Mouse (Mus musculus): ENCODE data around the gene Ephb2. TPM values are rescaled to one million over a fixed set of nuclear protein-coding genes. Genes with fewer than 3 reads are reported as not detected.

Ephb2 gene
- total and polyA plus RNA-seq, 3 experiments = 0.08 TPM; not detected in 2

DNA sequence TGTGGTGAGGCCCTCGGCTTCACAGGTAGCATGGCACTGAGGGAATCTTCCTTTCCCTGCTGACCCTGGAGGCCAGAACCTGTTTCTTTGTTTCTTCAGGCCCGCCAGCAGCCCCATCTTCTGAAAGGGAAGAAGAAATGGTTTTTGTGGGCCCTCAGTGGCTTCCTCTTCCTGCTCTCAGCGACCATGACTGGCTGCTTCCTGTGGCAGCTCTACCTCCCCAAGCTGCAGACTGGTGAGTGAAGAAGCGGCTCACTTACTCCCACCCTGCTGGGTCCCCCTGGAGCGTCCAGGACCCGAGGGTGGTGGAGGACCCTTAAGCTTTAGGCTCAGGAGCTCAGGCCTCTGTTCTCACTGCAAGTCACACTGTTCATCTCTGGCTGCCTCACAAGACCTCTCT, 209.2 kb downstream of the Ephb2 start:
- dilution Hi-C loops (cut with MboI; ENCODE audit: extremely low pct_ligation_motif_present, extremely low pct_unique_long_range_greater_than_20kb, low sequenced_read_pairs) = no loop called here
- H3K79me2 ChIP-seq (replicated peaks; ENCODE audit: control insufficient read depth, extremely low read depth, insufficient read depth, poor library complexity, severe bottlenecking) = no peaks in the 10 kb centered on the region
- in situ Hi-C loops (cut with MboI; ENCODE audit: low pct_ligation_motif_present, low pct_unique_long_range_greater_than_20kb, low sequenced_read_pairs) = no loop called here
- no peak overlapping the region for H3K4me2 ChIP-seq (ENCODE audit: insufficient read depth, low read depth, poor library complexity, severe bottlenecking)
- H3K27me3 ChIP-seq (replicated peaks) = no peaks in the 10 kb centered on the region
- H3K9me3 ChIP-seq (replicated peaks; ENCODE audit: low read length) = no peaks in the 10 kb centered on the region
- H3K36me3 ChIP-seq (replicated peaks in 1 of 2; ENCODE audit: control insufficient read depth in 1 of 2, insufficient read depth in 1 of 2, low read length in 1 of 2) = no peaks in the 10 kb centered on the region
- DNase-seq (ENCODE audit: extremely low read depth) = no peak
- H3K4me1 ChIP-seq (ENCODE audit: control insufficient read depth in 1 of 2, insufficient read depth in 2 of 2) = peaks cover 0 to 8% of the 10 kb centered on the region in 2 experiments; a peak in 1 of 4 replicates
- H3K9ac ChIP-seq (ENCODE audit: insufficient read depth, low read depth) = no peak overlapping the region
- no peak for TF ChIP-seq MAFK (IDR thresholded peaks at IDR 0.05; ENCODE audit: insufficient replicate concordance, low read length)
- TF ChIP-seq ZC3H11A (IDR thresholded peaks at IDR 0.05; ENCODE audit: low read depth, low read length) = no peak
- no peak for TF ChIP-seq MEF2A (IDR thresholded peaks at IDR 0.05; ENCODE audit: borderline replicate concordance, low read depth, low read length)
- TF ChIP-seq TBP (conservative IDR thresholded peaks at IDR 0.05; ENCODE audit: low read depth, low read length) = no peak
- TF ChIP-seq HCFC1 (IDR thresholded peaks at IDR 0.05; ENCODE audit: low read depth, low read length) = no peak
- no peak for TF ChIP-seq CTCF (conservative IDR thresholded peaks at IDR 0.05 in 1 of 2, IDR thresholded peaks at IDR 0.05 in 1 of 2; ENCODE audit: low read depth in 2 of 2, low read length in 2 of 2)
- TF ChIP-seq USF1 (IDR thresholded peaks at IDR 0.05; ENCODE audit: low read depth, low read length) = no peak
- no peak for TF ChIP-seq ETS1 (conservative IDR thresholded peaks at IDR 0.05; ENCODE audit: low read depth, low read length)
- TF ChIP-seq ZMIZ1 (IDR thresholded peaks at IDR 0.05; ENCODE audit: low read depth, low read length) = no peak
- TF ChIP-seq JUND (conservative IDR thresholded peaks at IDR 0.05; ENCODE audit: low read depth, low read length) = no peak
- TF ChIP-seq RAD21 (IDR thresholded peaks at IDR 0.05; ENCODE audit: low read depth, low read length) = no peak
- H3K4me3 ChIP-seq (replicated peaks in 1 of 3; ENCODE audit: low read depth in 2 of 3, low read length in 2 of 3, poor library complexity in 1 of 3) = no peak overlapping the region
- no peak overlapping the region for H3K27ac ChIP-seq (ENCODE audit: insufficient read depth, low read depth)

DNA sequence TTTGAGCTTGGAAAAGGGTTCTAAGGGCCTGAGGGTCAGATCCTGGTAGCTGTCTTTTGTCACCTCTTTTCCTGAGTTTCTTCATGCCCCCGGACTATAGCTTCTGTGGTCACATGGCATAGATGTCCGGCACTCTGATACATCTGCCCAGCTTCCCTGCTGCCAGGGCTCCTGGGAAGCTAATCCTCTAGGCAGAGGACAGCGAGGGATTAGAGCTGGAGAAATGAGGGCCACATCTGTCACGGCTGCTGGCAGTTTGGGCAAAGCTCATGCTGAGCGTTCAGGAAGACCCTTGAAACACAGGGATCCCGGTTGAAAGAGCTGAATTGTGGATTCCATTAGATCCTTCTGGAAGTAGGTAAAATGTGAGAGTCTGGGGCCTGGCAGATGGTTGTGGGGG, 213.4 kb downstream of the Ephb2 start, which contains the start of gene Lactbl1:
Lactbl1 (plus strand) TSS at position 234 of the 400 bp plus-strand sequence.
- no peak within 1 kb of the TSS for H3K9ac ChIP-seq (ENCODE audit: insufficient read depth, low read depth)
- no peaks in the 10 kb centered on the region for H3K9me3 ChIP-seq (replicated peaks; ENCODE audit: low read length)
- peaks cover 0 to 8% of the 10 kb centered on the region in 2 experiments; a peak in 1 of 4 replicates for H3K4me1 ChIP-seq (ENCODE audit: control insufficient read depth in 1 of 2, insufficient read depth in 2 of 2)
- no peaks in the 10 kb centered on the region for H3K36me3 ChIP-seq (replicated peaks in 1 of 2; ENCODE audit: control insufficient read depth in 1 of 2, insufficient read depth in 1 of 2, low read length in 1 of 2)
- H3K27me3 ChIP-seq (replicated peaks) = no peaks in the 10 kb centered on the region
- dilution Hi-C loops (cut with MboI; ENCODE audit: extremely low pct_ligation_motif_present, extremely low pct_unique_long_range_greater_than_20kb, low sequenced_read_pairs) (no loop called here), in situ Hi-C loops (cut with MboI; ENCODE audit: low pct_ligation_motif_present, low pct_unique_long_range_greater_than_20kb, low sequenced_read_pairs) (loop anchor here (5.0 to 25.0 kb wide), 3 partner anchors 160 to 385 kb away; partner anchors contain the start of genes 6030445D17Rik and Tcea3)
- no peak for TF ChIP-seq TCF12 (IDR thresholded peaks at IDR 0.05; ENCODE audit: low read depth, low read length)
- no peak for TF ChIP-seq ZC3H11A (IDR thresholded peaks at IDR 0.05; ENCODE audit: low read depth, low read length)
- no peak for TF ChIP-seq CHD1 (IDR thresholded peaks at IDR 0.05; ENCODE audit: low read depth, low read length)
- TF ChIP-seq MAFK (IDR thresholded peaks at IDR 0.05; ENCODE audit: insufficient replicate concordance, low read length) = no peak
- no peak for TF ChIP-seq EP300 (IDR thresholded peaks at IDR 0.05; ENCODE audit: low read length)
- no peak for TF ChIP-seq ETS1 (conservative IDR thresholded peaks at IDR 0.05; ENCODE audit: low read depth, low read length)
- no peak for TF ChIP-seq TBP (conservative IDR thresholded peaks at IDR 0.05; ENCODE audit: low read depth, low read length)
- no peak for TF ChIP-seq MAZ (IDR thresholded peaks at IDR 0.05; ENCODE audit: low read depth, low read length)
- no peak within 1 kb of the TSS for H3K4me2 ChIP-seq (ENCODE audit: insufficient read depth, low read depth, poor library complexity, severe bottlenecking)
- H3K4me3 ChIP-seq (replicated peaks in 1 of 3; ENCODE audit: low read depth in 2 of 3, low read length in 2 of 3, poor library complexity in 1 of 3) = no peak within 1 kb of the TSS
- no peak for DNase-seq (ENCODE audit: extremely low read depth)
- no peaks in the 10 kb centered on the region for H3K79me2 ChIP-seq (replicated peaks; ENCODE audit: control insufficient read depth, extremely low read depth, insufficient read depth, poor library complexity, severe bottlenecking)
- H3K27ac ChIP-seq (ENCODE audit: insufficient read depth, low read depth) = no peak within 1 kb of the TSS
